Mouse (Mus musculus): Measurements from ENCODE around the gene Icam1. TPM values are rescaled to one million over a fixed set of nuclear protein-coding genes. Genes with fewer than 3 reads are reported as not detected.
"Not testable (repeated sequence)": the region's sequence is repeated elsewhere in the genome, so short reads cannot be mapped to it uniquely, and the experiment has no call there.

The Icam1 gene
- polyA plus RNA-seq, 1 experiment from 2014 or later = 5.5 TPM

- 3% methylated on average over 31 of the region's 31 CpGs for WGBS
- ATAC-seq (ENCODE audit: insufficient number of reproducible peaks, low FRiP score, low TSS enrichment, low read depth) (no peak), DNase-seq (ENCODE audit: low spot score) (peak; percentile 50)
- Histone ChIP-seq H3K4me2 (ENCODE audit: low read depth, severe bottlenecking) (peak overlapping the region; percentile 66), H3K4me3 (ENCODE audit: low read depth, low read length) (peak overlapping the region; percentile 34), H3K27me3 (ENCODE audit: control insufficient read depth, insufficient read depth, low read length) (peaks cover 72% of the 10 kb centered on the region), H3K27ac (replicated peaks; ENCODE audit: low read depth, low read length) (no peak overlapping the region), H3K9ac (ENCODE audit: low read length) (peak overlapping the region; percentile 55), H3K9me3 (ENCODE audit: control insufficient read depth, low read length) (no peaks in the 10 kb centered on the region), H3K36me3 (ENCODE audit: control insufficient read depth, insufficient read depth, low read length) (no peaks in the 10 kb centered on the region), H3K4me1 (ENCODE audit: control insufficient read depth, insufficient read depth, low read length) (peaks cover 24% of the 10 kb centered on the region)
Measured at GRCm38 (mm10) chr9:21037481-21037891, 21.7 kb downstream of the Icam1 start.

DNA sequence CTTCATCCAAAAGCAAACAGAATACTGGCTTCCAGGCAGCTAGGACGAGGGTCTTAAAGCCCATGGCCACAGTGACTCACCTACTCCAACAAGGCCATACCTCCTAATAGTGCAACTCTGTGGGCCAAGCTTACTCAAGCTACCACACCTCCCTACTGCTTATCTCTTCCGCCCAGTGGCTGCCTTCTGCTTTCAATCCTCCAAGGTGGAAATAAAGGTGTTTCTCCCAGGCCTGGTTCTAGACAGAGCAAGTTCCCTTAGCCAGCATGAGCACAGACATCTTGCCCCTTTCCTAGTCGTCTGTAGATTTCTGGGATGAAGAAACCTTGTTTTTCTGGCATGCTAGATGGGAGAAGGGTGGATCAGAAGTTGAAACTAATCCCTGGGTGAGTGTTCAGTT is 24.0 kb downstream of the Icam1 start:
- DNase-seq (ENCODE audit: low spot score) = no peak
- Histone ChIP-seq H3K4me1 (ENCODE audit: control insufficient read depth, insufficient read depth, low read length) (peaks cover 10% of the 10 kb centered on the region), H3K36me3 (ENCODE audit: control insufficient read depth, insufficient read depth, low read length) (no peaks in the 10 kb centered on the region), H3K27ac (replicated peaks; ENCODE audit: low read depth, low read length) (no peak overlapping the region), H3K4me2 (ENCODE audit: low read depth, severe bottlenecking) (no peak overlapping the region), H3K27me3 (ENCODE audit: control insufficient read depth, insufficient read depth, low read length) (peaks cover 50% of the 10 kb centered on the region), H3K9ac (ENCODE audit: low read length) (no peak overlapping the region), H3K9me3 (ENCODE audit: control insufficient read depth, low read length) (no peaks in the 10 kb centered on the region), H3K4me3 (ENCODE audit: low read depth, low read length) (no peak overlapping the region)
- WGBS = 75% methylated on average over 3 of the region's 3 CpGs
- ATAC-seq (ENCODE audit: insufficient number of reproducible peaks, low FRiP score, low TSS enrichment, low read depth) = no peak

DNA sequence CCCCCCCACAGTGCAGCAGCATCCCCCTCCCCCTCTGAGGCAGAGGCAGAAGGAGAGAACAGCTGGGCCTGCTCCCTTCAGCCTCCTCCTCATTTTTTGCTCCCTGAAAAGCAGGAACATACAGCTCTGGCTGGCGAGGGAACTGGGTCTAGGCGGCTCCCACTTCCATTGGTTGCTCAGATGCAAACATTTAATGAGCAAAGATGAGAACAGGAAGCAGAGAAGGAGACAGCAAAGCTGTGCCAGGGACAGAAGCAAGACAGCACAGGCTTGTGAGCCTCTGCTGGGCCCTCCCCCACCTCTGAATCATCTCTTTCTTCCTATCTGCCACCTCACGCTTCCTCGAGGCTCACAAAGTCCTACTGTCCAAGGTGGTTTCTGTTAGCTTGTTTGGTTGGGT is 25.5 kb downstream of the Icam1 start:
- H3K27me3 ChIP-seq (ENCODE audit: control insufficient read depth, insufficient read depth, low read length) = peaks cover 35% of the 10 kb centered on the region
- ATAC-seq (ENCODE audit: insufficient number of reproducible peaks, low FRiP score, low TSS enrichment, low read depth) (no peak), DNase-seq (ENCODE audit: low spot score) (no peak)
- H3K27ac ChIP-seq (replicated peaks; ENCODE audit: low read depth, low read length) = no peak overlapping the region
- 52% methylated on average over 4 of the region's 4 CpGs for WGBS
- H3K36me3 ChIP-seq (ENCODE audit: control insufficient read depth, insufficient read depth, low read length) = no peaks in the 10 kb centered on the region
- H3K4me2 ChIP-seq (ENCODE audit: low read depth, severe bottlenecking) = no peak overlapping the region
- peaks cover 8% of the 10 kb centered on the region for H3K4me1 ChIP-seq (ENCODE audit: control insufficient read depth, insufficient read depth, low read length)
- H3K9me3 ChIP-seq (ENCODE audit: control insufficient read depth, low read length) = no peaks in the 10 kb centered on the region
- H3K4me3 ChIP-seq (ENCODE audit: low read depth, low read length) = no peak overlapping the region
- no peak overlapping the region for H3K9ac ChIP-seq (ENCODE audit: low read length)

DNA sequence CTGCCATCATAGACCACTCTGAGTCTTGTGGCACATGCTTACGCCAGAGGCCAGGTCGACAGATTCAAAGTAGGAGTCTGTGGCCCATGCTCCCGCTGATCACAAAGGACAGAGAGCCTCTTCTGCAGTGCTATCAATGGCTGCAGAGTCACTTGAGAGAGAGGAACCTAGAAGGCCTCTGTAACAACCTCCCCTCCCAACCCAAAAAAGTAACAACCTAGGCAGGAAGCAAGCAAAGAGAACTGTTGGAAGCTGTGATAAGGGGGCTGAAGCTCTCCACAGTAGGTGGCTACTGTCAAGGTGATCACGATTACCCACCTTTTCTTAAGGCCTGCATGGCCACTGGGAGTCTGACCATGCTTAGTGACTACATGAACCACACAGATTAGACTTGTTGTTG is 27.8 kb downstream of the Icam1 start:
- no peak overlapping the region for H3K9ac ChIP-seq (ENCODE audit: low read length)
- 85% methylated on average over 4 of the region's 4 CpGs for WGBS
- H3K27me3 ChIP-seq (ENCODE audit: control insufficient read depth, insufficient read depth, low read length) = peaks cover 12% of the 10 kb centered on the region
- H3K36me3 ChIP-seq (ENCODE audit: control insufficient read depth, insufficient read depth, low read length) = no peaks in the 10 kb centered on the region
- no peaks in the 10 kb centered on the region for H3K4me1 ChIP-seq (ENCODE audit: control insufficient read depth, insufficient read depth, low read length)
- ATAC-seq (ENCODE audit: insufficient number of reproducible peaks, low FRiP score, low TSS enrichment, low read depth) (no peak), DNase-seq (ENCODE audit: low spot score) (no peak)
- no peak overlapping the region for H3K4me3 ChIP-seq (ENCODE audit: low read depth, low read length)
- H3K27ac ChIP-seq (replicated peaks; ENCODE audit: low read depth, low read length) = no peak overlapping the region
- no peaks in the 10 kb centered on the region for H3K9me3 ChIP-seq (ENCODE audit: control insufficient read depth, low read length)
- no peak overlapping the region for H3K4me2 ChIP-seq (ENCODE audit: low read depth, severe bottlenecking)

DNA sequence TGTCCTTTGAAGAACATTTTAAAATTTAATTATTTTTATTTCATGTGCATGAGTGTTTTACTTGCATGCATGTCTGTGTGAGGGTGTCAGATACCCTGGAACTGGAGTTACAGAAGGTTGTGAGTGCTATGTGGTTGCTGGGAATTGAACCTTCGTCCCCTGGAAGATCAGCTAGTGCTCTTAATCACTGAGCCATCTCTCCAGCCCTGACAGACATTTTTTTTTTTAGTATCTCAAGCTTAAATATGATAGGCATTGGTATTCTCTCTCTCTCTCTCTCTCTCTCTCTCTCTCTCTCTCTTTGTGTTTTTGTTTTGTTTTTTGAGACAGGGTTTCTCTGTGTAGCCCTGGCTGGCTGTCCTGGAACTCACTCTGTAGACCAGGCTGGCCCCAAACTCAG is 29.0 kb downstream of the Icam1 start:
- not testable (repeated sequence) for H3K9me3 ChIP-seq (ENCODE audit: control insufficient read depth, low read length)
- WGBS = 61% methylated on average over 1 of the region's 1 CpGs

DNA sequence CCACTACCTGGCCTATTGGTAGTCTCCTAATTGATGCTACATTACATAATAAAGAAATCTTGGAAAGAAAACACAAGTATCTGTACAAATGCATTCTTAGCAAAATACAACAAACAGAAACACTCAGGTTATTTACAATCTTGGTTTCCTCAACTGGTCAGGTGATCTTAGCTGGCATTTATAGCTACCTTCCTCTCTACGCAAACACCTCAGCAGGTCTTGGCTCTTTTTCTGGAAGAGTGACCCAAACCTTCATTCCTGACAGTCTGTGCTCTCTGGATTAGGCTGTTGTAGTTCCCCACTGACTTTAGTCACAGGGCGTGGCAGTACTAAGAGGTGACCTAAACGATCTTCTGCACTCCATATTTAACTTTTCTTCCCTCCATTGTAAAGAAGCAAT is 29.4 kb downstream of the Icam1 start:
- ATAC-seq (ENCODE audit: insufficient number of reproducible peaks, low FRiP score, low TSS enrichment, low read depth) (no peak), DNase-seq (ENCODE audit: low spot score) (no peak)
- Histone ChIP-seq H3K36me3 (ENCODE audit: control insufficient read depth, insufficient read depth, low read length) (no peaks in the 10 kb centered on the region), H3K4me2 (ENCODE audit: low read depth, severe bottlenecking) (no peak overlapping the region), H3K4me1 (ENCODE audit: control insufficient read depth, insufficient read depth, low read length) (no peaks in the 10 kb centered on the region), H3K27me3 (ENCODE audit: control insufficient read depth, insufficient read depth, low read length) (peaks cover 1% of the 10 kb centered on the region; the same call in 1 of the 2 replicates), H3K9me3 (ENCODE audit: control insufficient read depth, low read length) (no peaks in the 10 kb centered on the region), H3K4me3 (ENCODE audit: low read depth, low read length) (no peak overlapping the region), H3K9ac (ENCODE audit: low read length) (no peak overlapping the region), H3K27ac (replicated peaks; ENCODE audit: low read depth, low read length) (no peak overlapping the region)
- 81% methylated on average over 3 of the region's 3 CpGs for WGBS

More for the DNA sequence above, 29.0 kb downstream of the Icam1 start:
- DNase-seq (ENCODE audit: low spot score); H3K36me3 ChIP-seq (ENCODE audit: control insufficient read depth, insufficient read depth, low read length); H3K4me3 ChIP-seq (ENCODE audit: low read depth, low read length); H3K4me2 ChIP-seq (ENCODE audit: low read depth, severe bottlenecking); ATAC-seq (ENCODE audit: insufficient number of reproducible peaks, low FRiP score, low TSS enrichment, low read depth); H3K27ac ChIP-seq (replicated peaks; ENCODE audit: low read depth, low read length); H3K9ac ChIP-seq (ENCODE audit: low read length); H3K27me3 ChIP-seq (ENCODE audit: control insufficient read depth, insufficient read depth, low read length); H3K4me1 ChIP-seq (ENCODE audit: control insufficient read depth, insufficient read depth, low read length): not testable (repeated sequence)

DNA sequence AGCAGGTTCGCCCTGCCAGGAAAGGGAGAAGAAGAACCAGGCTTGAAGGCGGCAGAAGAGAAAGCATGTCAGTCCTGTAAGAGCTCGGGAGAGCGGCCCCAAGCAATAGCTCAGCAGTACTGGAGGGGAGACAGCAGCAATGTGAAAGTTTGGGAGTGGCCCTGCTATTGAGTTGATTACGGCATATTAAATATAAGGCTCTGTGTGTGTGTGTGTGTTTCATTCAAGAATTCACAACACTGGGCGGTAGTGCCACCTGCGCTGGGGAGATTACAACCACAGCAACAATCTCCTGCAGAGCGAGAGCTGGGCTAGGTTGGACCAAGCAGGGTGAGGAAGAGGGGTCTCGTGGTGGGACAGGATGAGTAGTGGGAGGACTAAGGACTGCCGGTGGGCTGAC is 35.8 kb downstream of the Icam1 start:
- WGBS = 61% methylated on average over 10 of the region's 10 CpGs
- Histone ChIP-seq H3K9me3 (ENCODE audit: control insufficient read depth, low read length) (no peaks in the 10 kb centered on the region), H3K4me1 (ENCODE audit: control insufficient read depth, insufficient read depth, low read length) (no peaks in the 10 kb centered on the region), H3K4me2 (ENCODE audit: low read depth, severe bottlenecking) (no peak overlapping the region), H3K36me3 (ENCODE audit: control insufficient read depth, insufficient read depth, low read length) (no peaks in the 10 kb centered on the region), H3K4me3 (ENCODE audit: low read depth, low read length) (no peak overlapping the region), H3K27me3 (ENCODE audit: control insufficient read depth, insufficient read depth, low read length) (no peaks in the 10 kb centered on the region), H3K27ac (replicated peaks; ENCODE audit: low read depth, low read length) (no peak overlapping the region), H3K9ac (ENCODE audit: low read length) (no peak overlapping the region)
- DNase-seq (ENCODE audit: low spot score) (no peak), ATAC-seq (ENCODE audit: insufficient number of reproducible peaks, low FRiP score, low TSS enrichment, low read depth) (no peak)

- no peak for DNase-seq (ENCODE audit: low spot score)
- Histone ChIP-seq H3K4me2 (ENCODE audit: low read depth, severe bottlenecking) (no peak overlapping the region), H3K9ac (ENCODE audit: low read length) (no peak overlapping the region), H3K27me3 (ENCODE audit: control insufficient read depth, insufficient read depth, low read length) (no peaks in the 10 kb centered on the region), H3K27ac (replicated peaks; ENCODE audit: low read depth, low read length) (no peak overlapping the region), H3K36me3 (ENCODE audit: control insufficient read depth, insufficient read depth, low read length) (peaks cover 8% of the 10 kb centered on the region; the same call in 1 of the 2 replicates), H3K4me1 (ENCODE audit: control insufficient read depth, insufficient read depth, low read length) (no peaks in the 10 kb centered on the region), H3K4me3 (ENCODE audit: low read depth, low read length) (no peak overlapping the region), H3K9me3 (ENCODE audit: control insufficient read depth, low read length) (no peaks in the 10 kb centered on the region)
- ATAC-seq (ENCODE audit: insufficient number of reproducible peaks, low FRiP score, low TSS enrichment, low read depth) = no peak
- WGBS = 86% methylated on average over 2 of the region's 2 CpGs
Measured at GRCm38 (mm10) chr9:21062928-21063327, 47.1 kb downstream of the Icam1 start.

DNA sequence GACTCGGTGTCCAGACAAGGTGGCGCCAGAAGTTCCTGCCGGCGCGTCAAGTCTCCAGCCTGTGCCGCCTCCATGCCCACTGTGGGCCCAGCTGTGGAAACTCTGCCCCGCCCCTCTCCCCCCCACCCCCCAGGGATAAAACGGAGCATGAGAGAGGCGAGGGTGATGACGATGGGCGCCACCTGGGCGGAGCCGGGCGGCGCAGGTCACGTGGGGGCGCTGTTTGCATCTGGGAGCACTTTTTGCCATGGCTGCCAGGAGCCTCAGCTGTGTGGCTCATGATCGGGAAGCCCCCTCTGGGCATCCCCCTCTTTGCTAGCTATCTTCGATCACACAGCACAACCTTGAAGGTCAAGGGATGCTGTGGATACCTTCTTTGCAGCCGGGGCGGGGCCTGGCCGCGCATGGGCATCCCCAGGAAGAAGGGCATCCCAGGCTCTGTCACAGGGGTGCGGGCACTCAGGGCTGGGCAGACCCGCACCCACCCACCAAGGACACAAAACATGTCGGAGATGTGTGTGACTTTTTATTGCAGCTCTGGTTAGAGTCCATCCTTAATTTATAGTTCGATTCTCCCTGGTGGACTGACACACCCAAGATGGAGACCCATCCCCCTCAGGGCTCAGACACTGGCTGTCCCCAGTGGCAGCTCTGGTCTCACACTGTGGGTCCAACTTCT is 51.4 kb downstream of the Icam1 start, which contains the start of gene Zglp1:
TSS of gene Zglp1 (minus strand) at position 88 of the 679 bp plus-strand sequence.
- H3K9ac ChIP-seq (ENCODE audit: low read length) = no peak within 1 kb of the TSS
- H3K27me3 ChIP-seq (ENCODE audit: control insufficient read depth, insufficient read depth, low read length) = no peaks in the 10 kb centered on the region
- no peak within 1 kb of the TSS for H3K4me3 ChIP-seq (ENCODE audit: low read depth, low read length)
- DNase-seq (ENCODE audit: low spot score) (no peak), ATAC-seq (ENCODE audit: insufficient number of reproducible peaks, low FRiP score, low TSS enrichment, low read depth) (no peak)
- H3K4me2 ChIP-seq (ENCODE audit: low read depth, severe bottlenecking) = no peak within 1 kb of the TSS
- H3K36me3 ChIP-seq (ENCODE audit: control insufficient read depth, insufficient read depth, low read length) = peaks cover 13% of the 10 kb centered on the region; the same call in 1 of the 2 replicates
- WGBS = 84% methylated on average over 26 of the region's 27 CpGs
- no peaks in the 10 kb centered on the region for H3K9me3 ChIP-seq (ENCODE audit: control insufficient read depth, low read length)
- H3K4me1 ChIP-seq (ENCODE audit: control insufficient read depth, insufficient read depth, low read length) = no peaks in the 10 kb centered on the region
- H3K27ac ChIP-seq (replicated peaks; ENCODE audit: low read depth, low read length) = no peak within 1 kb of the TSS

Data from limb, embryonic 11.5 days (tissue).